Comparison of ENCODE assay signal across 29 mouse cellular contexts in the genomic region with DNA sequence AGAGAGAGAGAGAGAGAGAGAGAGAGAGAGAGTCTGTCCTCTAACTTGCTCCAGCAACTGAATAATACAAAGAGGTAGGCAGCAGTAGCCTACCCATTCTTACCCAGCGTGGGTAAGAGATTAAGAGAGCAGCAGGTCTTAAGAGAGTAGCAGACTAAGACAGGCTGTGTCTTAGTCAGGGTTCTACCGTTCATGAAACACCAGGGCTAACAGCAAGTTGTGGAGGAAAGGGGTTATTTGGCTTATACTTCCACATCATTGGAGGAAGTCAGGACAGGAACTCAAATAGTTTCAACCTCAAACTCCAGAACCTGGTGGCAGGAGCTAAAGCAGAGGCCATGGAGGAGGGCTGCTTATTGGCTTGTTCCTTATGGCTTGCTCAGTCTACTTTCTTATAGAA. TPM values are rescaled to one million over a fixed set of nuclear protein-coding genes. Genes with fewer than 3 reads are reported as not detected.
DNase-seq lines count a peak whose midpoint lies in the region; ATAC-seq and TF ChIP-seq lines count a peak whose summit lies in the region.
"Had no signal": no experiment of that assay in that cellular context is flagged by ENCODE, and none has a peak within 500 bp of the region (broad histone marks: within the 10 kb centered on the region; RNA-seq: fewer than 3 reads in every experiment).

No protein-coding gene starts in this region.

- peak; percentile 56 for DNase-seq in midbrain, embryonic 11.5 days (ENCODE audit: low spot score, missing footprints)
- DNase-seq in midbrain, postnatal 0 days (ENCODE audit: low spot score): no peak
- DNase-seq in splenic B cell, adult 2 months (ENCODE audit: low read depth, low spot score): peak; percentile 30
- DNase-seq in layer of hippocampus, postnatal 36 days: no peak
- DNase-seq: adrenal gland, postnatal 36 days; cerebellum, adult 11-12 months; cerebellum, postnatal 14 days; gastrocnemius, postnatal 36 days; kidney, adult 8-10 months; kidney, postnatal 10 days; lung, postnatal 4 days; retina, postnatal 1 day had no signal

- no peaks in the 10 kb centered on the region for H3K9me3 ChIP-seq in midbrain, embryonic 11.5 days (ENCODE audit: control insufficient read depth, low read length)
- H3K9me3 ChIP-seq in midbrain, postnatal 0 days (ENCODE audit: low read length): no peaks in the 10 kb centered on the region
- H3K9me3 ChIP-seq in ES-Bruce4 (replicated peaks; ENCODE audit: control insufficient read depth, insufficient read depth, low read length, poor library complexity, severe bottlenecking): no peaks in the 10 kb centered on the region
- no peaks in the 10 kb centered on the region for H3K9me3 ChIP-seq in forebrain, embryonic 15.5 days
- H3K9me3 ChIP-seq: forebrain, embryonic 10.5 days; heart, embryonic 10.5 days; hindbrain, embryonic 15.5 days; intestine, embryonic 15.5 days; midbrain, embryonic 10.5 days; neural tube, embryonic 12.5 days; stomach, embryonic 15.5 days had no signal

- H3K36me3 ChIP-seq in midbrain, embryonic 11.5 days (ENCODE audit: control insufficient read depth, insufficient read depth, low read length): peaks cover 1% of the 10 kb centered on the region; the same call in 1 of the 2 replicates
- no peaks in the 10 kb centered on the region for H3K36me3 ChIP-seq in midbrain, postnatal 0 days (ENCODE audit: insufficient read depth, low read length)
- peaks cover 12% of the 10 kb centered on the region for H3K36me3 ChIP-seq in ES-Bruce4 (ENCODE audit: control insufficient read depth, insufficient read depth, low read length, poor library complexity, severe bottlenecking)
- peaks cover 2% of the 10 kb centered on the region for H3K36me3 ChIP-seq in splenic B cell, adult 2 months (ENCODE audit: control insufficient read depth, insufficient read depth, low read length, poor library complexity, severe bottlenecking)
- H3K36me3 ChIP-seq in forebrain, embryonic 15.5 days: peaks cover 2% of the 10 kb centered on the region; the same call in 1 of the 2 replicates
- H3K36me3 ChIP-seq: stomach, embryonic 15.5 days had no signal

- no peak for TF ChIP-seq CTCF in midbrain, postnatal 0 days (IDR thresholded peaks at IDR 0.05)
- TF ChIP-seq CTCF in ES-Bruce4 (IDR thresholded peaks at IDR 0.05; ENCODE audit: low read depth, low read length): no peak

- H3K4me1 ChIP-seq in midbrain, embryonic 11.5 days (ENCODE audit: control insufficient read depth, insufficient read depth, low read length): peaks cover 7% of the 10 kb centered on the region; the same call in 1 of the 2 replicates
- no peaks in the 10 kb centered on the region for H3K4me1 ChIP-seq in midbrain, postnatal 0 days (ENCODE audit: insufficient read depth, low read length)
- H3K4me1 ChIP-seq in ES-Bruce4 (ENCODE audit: control insufficient read depth, insufficient read depth, low read length): no peaks in the 10 kb centered on the region
- H3K4me1 ChIP-seq in forebrain, embryonic 15.5 days: peaks cover 12% of the 10 kb centered on the region

- no peak overlapping the region for H3K27ac ChIP-seq in midbrain, embryonic 11.5 days (ENCODE audit: low read depth, low read length)
- no peak overlapping the region for H3K27ac ChIP-seq in midbrain, postnatal 0 days (ENCODE audit: low read depth, low read length)
- H3K27ac ChIP-seq in ES-Bruce4 (ENCODE audit: insufficient read depth, low read length): peak overlapping the region; percentile 98
- no peak overlapping the region for H3K27ac ChIP-seq in forebrain, embryonic 15.5 days (replicated peaks)
- H3K27ac ChIP-seq: forebrain, embryonic 10.5 days; hindbrain, embryonic 15.5 days; intestine, embryonic 15.5 days; liver, embryonic 14.5 days; midbrain, embryonic 10.5 days; neural tube, embryonic 12.5 days; stomach, embryonic 15.5 days had no signal

- WGBS in midbrain, embryonic 11.5 days: 59% methylated on average over 2 of the region's 2 CpGs
- 52% methylated on average over 2 of the region's 2 CpGs for WGBS in midbrain, postnatal 0 days
- WGBS in forebrain, embryonic 15.5 days: 54% methylated on average over 2 of the region's 2 CpGs

- no peak for TF ChIP-seq POLR2A in ES-Bruce4 (IDR thresholded peaks at IDR 0.05; ENCODE audit: insufficient read depth, low read length)

- no peak overlapping the region for H3K9ac ChIP-seq in midbrain, embryonic 11.5 days (ENCODE audit: low read length)
- H3K9ac ChIP-seq in midbrain, postnatal 0 days (replicated peaks; ENCODE audit: low read length, poor library complexity, severe bottlenecking): no peak overlapping the region
- H3K9ac ChIP-seq in ES-Bruce4 (ENCODE audit: low read depth, poor library complexity, severe bottlenecking): peak overlapping the region; percentile 67
- H3K9ac ChIP-seq in forebrain, embryonic 15.5 days (replicated peaks): no peak overlapping the region
- H3K9ac ChIP-seq: hindbrain, embryonic 15.5 days; intestine, embryonic 15.5 days; neural tube, embryonic 12.5 days; stomach, embryonic 15.5 days had no signal

- H3K4me3 ChIP-seq in midbrain, embryonic 11.5 days (ENCODE audit: low read depth, low read length): no peak overlapping the region
- H3K4me3 ChIP-seq in midbrain, postnatal 0 days (ENCODE audit: low read depth, low read length): no peak overlapping the region
- H3K4me3 ChIP-seq in ES-Bruce4 (ENCODE audit: low read depth, low read length): no peak overlapping the region
- no peak overlapping the region for H3K4me3 ChIP-seq in forebrain, embryonic 15.5 days
- H3K4me3 ChIP-seq: hindbrain, embryonic 15.5 days; intestine, embryonic 15.5 days; midbrain, embryonic 10.5 days; neural tube, embryonic 12.5 days had no signal

- H3K4me2 ChIP-seq in midbrain, embryonic 11.5 days: no peak overlapping the region
- no peak overlapping the region for H3K4me2 ChIP-seq in midbrain, postnatal 0 days (ENCODE audit: low read depth, low read length, poor library complexity, severe bottlenecking)
- H3K4me2 ChIP-seq in forebrain, embryonic 15.5 days (replicated peaks): no peak overlapping the region
- H3K4me2 ChIP-seq: hindbrain, embryonic 15.5 days; neural tube, embryonic 12.5 days had no signal

- ATAC-seq in midbrain, embryonic 11.5 days (ENCODE audit: low FRiP score): no peak
- no peak for ATAC-seq in midbrain, postnatal 0 days (ENCODE audit: low FRiP score)
- peak; percentile 15 for ATAC-seq in granulocyte monocyte progenitor cell, adult 5-6 weeks (replicated peaks; ENCODE audit: poor library complexity, severe bottlenecking)
- ATAC-seq in forebrain, embryonic 15.5 days (replicated peaks): no peak
- ATAC-seq: intestine, embryonic 15.5 days had no signal

- TF ChIP-seq EP300 in ES-Bruce4 (IDR thresholded peaks at IDR 0.05; ENCODE audit: insufficient read depth, low read depth, low read length): no peak

- peaks cover 3% of the 10 kb centered on the region; the same call in 1 of the 2 replicates for H3K27me3 ChIP-seq in midbrain, embryonic 11.5 days (ENCODE audit: control insufficient read depth, insufficient read depth, low read length)
- peaks cover 6% of the 10 kb centered on the region for H3K27me3 ChIP-seq in midbrain, postnatal 0 days (ENCODE audit: insufficient read depth, low read length)
- no peaks in the 10 kb centered on the region for H3K27me3 ChIP-seq in ES-Bruce4 (ENCODE audit: control insufficient read depth, insufficient read depth, low read length, poor library complexity, severe bottlenecking)
- no peaks in the 10 kb centered on the region; the same call in 1 of the 2 replicates for H3K27me3 ChIP-seq in splenic B cell, adult 2 months (ENCODE audit: control insufficient read depth, insufficient read depth, low read length, poor library complexity, severe bottlenecking)
- H3K27me3 ChIP-seq in forebrain, embryonic 15.5 days: 0 out of 2 replicates have a peak, but pooled peaks cover 3% of the 10 kb centered on the region
- H3K27me3 ChIP-seq: intestine, embryonic 15.5 days; stomach, embryonic 15.5 days had no signal

RNA-seq across cellular contexts. Expression of gene Eif4a2, which starts 3.4 kb away (rescaled TPM):
- polyA plus RNA-seq in midbrain, embryonic 11.5 days (2014; fragmentation: Nextera tagmentation; extraction: Ambion mirVana): 210 and 232 TPM in 2 replicates
- total RNA-seq in midbrain, postnatal 0 days (2014; rRNA removed): 647 and 778 TPM in 2 replicates
- 291 and 295 TPM in 2 replicates for polyA plus RNA-seq in midbrain, postnatal 0 days (2015; fragmentation: Nextera tagmentation; extraction: Ambion mirVana)
- 967 and 1,069 TPM in 2 replicates for polyA plus RNA-seq in ES-Bruce4 (2011; ENCODE audit: insufficient read depth, insufficient read length, low read depth, missing spikeins)
- 322 and 433 TPM in 2 replicates for total RNA-seq in granulocyte monocyte progenitor cell, adult 5-6 weeks (2014; fragmentation: Nextera tagmentation)
- total RNA-seq in granulocyte monocyte progenitor cell, adult 5-6 weeks (2017): 678 and 830 TPM in 2 replicates
- 338 and 359 TPM in 2 replicates for polyA plus RNA-seq in forebrain, embryonic 15.5 days (2015; fragmentation: Nextera tagmentation; extraction: Ambion mirVana)
- 100 to 1,000 TPM; 900 to 999 TPM for total RNA-seq in layer of hippocampus, postnatal 36 days (2021)

RNA-seq across cellular contexts. Expression of gene Rfc4, which starts 23.7 kb away (rescaled TPM):
- 237 and 249 TPM in 2 replicates for polyA plus RNA-seq in midbrain, embryonic 11.5 days (2014; fragmentation: Nextera tagmentation; extraction: Ambion mirVana)
- total RNA-seq in midbrain, postnatal 0 days (2014; rRNA removed): 8.6 and 10.0 TPM in 2 replicates
- 20.4 and 22.6 TPM in 2 replicates for polyA plus RNA-seq in midbrain, postnatal 0 days (2015; fragmentation: Nextera tagmentation; extraction: Ambion mirVana)
- 71.2 and 73.8 TPM in 2 replicates for polyA plus RNA-seq in ES-Bruce4 (2011; ENCODE audit: insufficient read depth, insufficient read length, low read depth, missing spikeins)
- total RNA-seq in granulocyte monocyte progenitor cell, adult 5-6 weeks (2014; fragmentation: Nextera tagmentation): 100.0 and 117 TPM in 2 replicates
- total RNA-seq in granulocyte monocyte progenitor cell, adult 5-6 weeks (2017): 78.2 and 92.9 TPM in 2 replicates
- polyA plus RNA-seq in forebrain, embryonic 15.5 days (2015; fragmentation: Nextera tagmentation; extraction: Ambion mirVana): 71.7 and 87.2 TPM in 2 replicates
- 1 to 10 TPM; 3.3 to 4.2 TPM for total RNA-seq in layer of hippocampus, postnatal 36 days (2021)

RNA-seq across cellular contexts. Expression of gene Adipoq, which starts 42.5 kb away (rescaled TPM):
- polyA plus RNA-seq in midbrain, embryonic 11.5 days (2014; fragmentation: Nextera tagmentation; extraction: Ambion mirVana): 0.22 TPM in 1 of 2 replicates, not detected in the other
- not detected in 2 replicates for total RNA-seq in midbrain, postnatal 0 days (2014; rRNA removed)
- polyA plus RNA-seq in midbrain, postnatal 0 days (2015; fragmentation: Nextera tagmentation; extraction: Ambion mirVana): not detected in 2 replicates
- polyA plus RNA-seq in ES-Bruce4 (2011; ENCODE audit: insufficient read depth, insufficient read length, low read depth, missing spikeins): not detected in 2 replicates
- total RNA-seq in granulocyte monocyte progenitor cell, adult 5-6 weeks (2014; fragmentation: Nextera tagmentation): not detected in 2 replicates
- 0.15 TPM in 1 of 2 replicates, not detected in the other for total RNA-seq in granulocyte monocyte progenitor cell, adult 5-6 weeks (2017)
- polyA plus RNA-seq in forebrain, embryonic 15.5 days (2015; fragmentation: Nextera tagmentation; extraction: Ambion mirVana): not detected in 2 replicates
- total RNA-seq in layer of hippocampus, postnatal 36 days (2021): not detected
- total RNA-seq: hematopoietic stem cell, adult 5-6 weeks; layer of hippocampus, postnatal 10 days; left cerebral cortex, postnatal 10 days had no signal
- polyA plus RNA-seq: embryonic facial prominence, embryonic 11.5 days; forebrain, embryonic 10.5 days; heart, embryonic 16.5 days; hindbrain, embryonic 15.5 days; intestine, embryonic 15.5 days; limb, embryonic 11.5 days; liver, embryonic 14.5 days; midbrain, embryonic 10.5 days; neural tube, embryonic 12.5 days; stomach, embryonic 15.5 days had no signal

RNA-seq across cellular contexts. Expression of gene Kng1, which starts 46.2 kb away (rescaled TPM):
- polyA plus RNA-seq in midbrain, embryonic 11.5 days (2014; fragmentation: Nextera tagmentation; extraction: Ambion mirVana): not detected in 2 replicates
- total RNA-seq in midbrain, postnatal 0 days (2014; rRNA removed): not detected in 2 replicates
- not detected in 2 replicates for polyA plus RNA-seq in midbrain, postnatal 0 days (2015; fragmentation: Nextera tagmentation; extraction: Ambion mirVana)
- 1.1 TPM in 1 of 2 replicates, not detected in the other for polyA plus RNA-seq in ES-Bruce4 (2011; ENCODE audit: insufficient read depth, insufficient read length, low read depth, missing spikeins)
- not detected in 2 replicates for total RNA-seq in granulocyte monocyte progenitor cell, adult 5-6 weeks (2014; fragmentation: Nextera tagmentation)
- total RNA-seq in granulocyte monocyte progenitor cell, adult 5-6 weeks (2017): not detected in 2 replicates
- polyA plus RNA-seq in forebrain, embryonic 15.5 days (2015; fragmentation: Nextera tagmentation; extraction: Ambion mirVana): 0.80 TPM in 1 of 2 replicates, not detected in the other
- not detected for total RNA-seq in layer of hippocampus, postnatal 36 days (2021)
- total RNA-seq: hematopoietic stem cell, adult 5-6 weeks; layer of hippocampus, postnatal 10 days; left cerebral cortex, postnatal 10 days had no signal
- polyA plus RNA-seq: embryonic facial prominence, embryonic 11.5 days; forebrain, embryonic 10.5 days; midbrain, embryonic 10.5 days had no signal

Comparison
In these comparisons a context has a peak if more than half of its experiments do, and no peak if none do; other contexts are left out.
1. DNase-seq: peak in midbrain, embryonic 11.5 days (single experiment) and splenic B cell, adult 2 months (single experiment); none in midbrain, postnatal 0 days (single experiment) and layer of hippocampus, postnatal 36 days (0 of 2).